Mouse (Mus musculus) lung, postnatal 36 days (tissue): ENCODE measurements at regions not wholly inside any gene's neighbourhood (a gene's known extent, or its start where the extent isn't known, plus 50 kb on each side); places are given as distances from the start of the nearest gene placed in this dataset.
A peak's percentile ranks its signal among the peaks of the same experiment; 100 is the strongest.

Experiments
- DNase-seq: peaks from one replicate; pipeline ENCODE4 v3.0.0; 2022; ENCODE audit warnings: mixed read lengths

DNA sequence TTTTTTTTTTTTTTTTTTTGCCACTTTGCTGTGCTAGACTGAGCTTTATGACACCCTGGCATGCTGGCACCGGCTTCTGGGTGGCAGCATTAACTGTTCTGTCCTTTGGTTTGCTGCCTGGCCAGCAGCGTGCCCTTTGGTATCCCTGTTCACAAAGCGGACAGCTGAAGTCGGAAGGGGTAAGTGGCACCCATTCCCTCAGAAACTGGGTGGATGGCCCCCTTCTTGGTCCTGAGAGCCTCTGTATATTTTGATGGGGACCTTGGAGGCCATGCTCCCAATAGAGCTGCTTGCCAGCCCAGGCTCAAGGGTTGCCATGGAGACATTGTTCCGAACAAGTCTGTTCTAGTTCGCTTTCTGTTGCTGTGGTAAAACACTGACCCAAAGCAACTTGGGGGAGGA, 143.9 kb upstream of the Tle3 start:
- DNase-seq = no peak

- no peak for DNase-seq
These were observed 141.9 kb upstream of the Tle3 start for GRCm38 (mm10) chr9:61230306-61230705.

DNA sequence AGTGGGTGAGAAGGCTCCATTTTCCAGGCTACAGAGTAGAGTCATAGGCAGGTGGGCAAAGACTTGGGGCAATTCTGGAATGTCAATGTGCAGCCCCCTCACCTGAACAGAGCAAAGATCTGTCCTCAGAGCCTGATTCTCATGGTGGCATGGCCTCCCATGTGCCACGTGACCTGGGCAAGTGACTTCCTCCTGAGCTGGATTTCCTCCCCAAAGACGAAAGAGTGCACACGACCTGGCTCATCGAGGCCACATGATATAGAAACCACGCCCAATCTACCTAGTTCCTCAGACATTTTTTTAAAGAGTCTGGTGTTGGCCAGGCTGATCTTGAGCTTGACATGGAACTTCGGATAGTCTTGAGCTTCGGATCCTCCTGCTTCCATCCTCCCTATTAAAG, 139.5 kb upstream of the Tle3 start:
- DNase-seq = no peak

- DNase-seq = no peak
These were observed 138.9 kb upstream of the Tle3 start for GRCm38 (mm10) chr9:61233251-61233650.

DNA sequence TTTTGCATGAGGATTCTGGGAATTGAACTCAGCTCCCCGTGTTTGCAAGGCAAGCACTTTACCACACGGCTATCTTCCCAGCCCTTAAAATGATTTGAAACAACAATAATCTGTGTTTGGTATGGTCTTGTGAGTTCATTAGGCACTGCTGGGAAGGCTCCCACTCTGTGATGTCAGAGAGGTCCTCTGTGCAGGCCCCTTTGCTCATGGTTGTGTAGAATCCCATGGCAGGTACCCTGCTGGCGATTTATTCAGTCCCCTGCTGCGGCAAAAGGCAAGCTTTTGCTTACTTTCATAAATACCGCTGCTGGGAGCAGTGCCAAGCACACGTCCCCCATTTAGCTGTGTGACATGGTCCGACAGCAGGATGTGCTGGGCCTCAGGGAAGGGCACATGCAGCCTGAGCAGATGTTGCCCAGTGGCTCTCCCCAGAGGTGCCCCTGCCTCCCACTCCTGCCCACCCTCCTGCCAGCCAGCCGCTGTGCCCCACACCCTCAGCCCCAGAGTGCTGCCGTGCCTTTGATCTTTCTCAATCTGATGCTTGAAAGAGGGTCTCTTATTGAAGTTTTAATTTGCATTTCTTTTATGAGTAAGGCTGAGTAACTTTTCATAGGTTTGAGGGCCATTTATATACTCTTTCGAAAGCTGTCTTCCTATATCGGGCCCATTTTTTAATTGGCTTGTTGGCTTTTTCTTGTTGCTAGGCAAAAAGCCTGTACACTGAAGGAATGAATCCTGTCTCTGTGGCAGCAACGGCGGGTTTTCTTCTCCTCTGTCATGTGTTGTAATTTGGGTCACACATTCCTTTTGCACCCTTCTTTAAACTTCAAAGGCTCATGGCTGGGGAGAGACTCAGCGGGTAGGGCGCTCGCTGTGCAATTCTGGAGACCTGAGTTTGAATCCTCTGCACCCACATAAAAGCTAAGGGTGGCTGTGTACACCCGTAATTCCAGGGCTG, 136.2 kb upstream of the Tle3 start:
- DNase-seq = no peak

DNA sequence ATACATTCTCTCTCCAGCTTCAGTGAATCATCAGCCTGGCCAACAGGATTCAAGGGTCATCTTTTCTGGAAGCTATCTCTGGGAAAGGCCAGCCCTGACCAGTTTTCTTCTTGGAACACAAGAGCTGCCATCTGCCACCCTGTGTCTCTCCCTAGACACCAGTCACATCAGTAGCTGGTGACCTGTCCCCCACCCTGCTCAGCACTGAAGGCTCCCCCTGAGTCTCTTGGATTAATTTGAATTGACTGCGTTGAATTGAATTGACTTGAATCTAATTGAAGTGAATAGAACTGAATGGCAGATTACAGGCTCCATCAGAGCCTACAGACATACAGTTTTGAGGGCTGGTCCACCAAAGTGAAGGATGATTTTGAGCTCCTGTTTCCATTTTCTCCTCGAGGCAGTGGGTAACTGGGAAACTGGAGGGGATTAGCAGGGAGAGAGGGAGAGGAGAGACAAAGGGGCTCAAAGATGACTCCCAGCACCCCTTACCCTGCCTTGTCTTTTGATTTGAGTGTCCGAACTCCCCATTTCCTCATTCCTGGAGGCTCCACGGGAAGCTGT, 133.4 kb upstream of the Tle3 start:
- DNase-seq = no peak

GRCm38 (mm10) chr9:61239328-61239727, 132.8 kb upstream of the Tle3 start:
- no peak for DNase-seq

DNA sequence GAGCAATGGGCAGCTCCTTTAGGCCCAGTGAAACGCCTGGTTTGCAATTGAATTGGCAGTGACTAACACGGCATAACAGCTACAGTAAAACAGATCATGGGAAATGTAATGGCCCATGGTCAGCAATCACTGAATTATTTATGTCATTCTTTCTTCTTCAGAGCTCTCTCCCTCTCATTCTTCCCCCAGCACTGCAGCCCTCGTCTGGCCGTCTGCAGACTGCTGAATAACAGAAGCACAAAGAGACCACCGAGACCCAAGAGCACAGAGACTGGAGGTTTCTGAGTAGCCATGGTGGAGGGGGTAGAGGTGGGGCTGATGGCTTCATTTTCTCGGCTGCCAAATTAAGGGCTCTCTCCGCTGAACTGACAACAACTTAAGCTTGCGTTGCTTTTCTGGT, 130.7 kb upstream of the Tle3 start:
- DNase-seq = no peak

DNA sequence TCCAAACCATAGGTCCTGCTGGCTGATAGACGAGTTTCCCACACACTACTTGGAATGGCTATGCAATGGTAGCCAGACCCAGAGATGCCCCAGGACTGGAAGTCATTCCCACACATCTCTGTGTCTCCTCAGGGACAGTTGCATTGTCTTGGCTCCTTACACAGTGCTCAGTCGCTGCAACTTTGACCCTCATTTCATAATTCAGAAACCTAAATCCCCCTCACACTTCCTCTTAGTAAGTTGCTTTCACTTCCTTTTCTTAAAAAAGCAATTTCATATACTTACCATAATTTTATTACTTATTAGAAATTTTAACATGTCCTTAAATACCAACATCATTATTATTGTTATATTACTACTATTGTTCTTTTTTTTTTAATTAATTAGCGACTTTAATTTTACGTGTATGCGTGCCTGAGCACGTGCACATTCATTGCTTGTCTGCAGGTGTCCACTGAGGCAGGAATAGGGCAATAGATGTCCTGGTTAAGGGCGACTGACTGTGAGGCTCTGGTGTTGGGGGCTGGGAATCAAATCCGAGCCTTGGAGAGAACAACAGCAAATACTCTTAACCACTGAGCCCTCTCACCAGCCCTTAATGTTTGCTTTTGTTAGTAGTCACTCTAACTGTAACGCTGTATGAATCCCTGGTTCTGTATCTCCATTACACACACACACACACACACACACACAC, 129.9 kb upstream of the Tle3 start:
- DNase-seq = peak; percentile 40

- no peak for DNase-seq
These were observed 128.9 kb upstream of the Tle3 start for GRCm38 (mm10) chr9:61243289-61243688.

GRCm38 (mm10) chr9:61249691-61250425, 122.3 kb upstream of the Tle3 start:
- DNase-seq = no peak

GRCm38 (mm10) chr9:61251606-61252005, 120.6 kb upstream of the Tle3 start:
- DNase-seq = peak; percentile 68

- DNase-seq = no peak
These were observed 118.4 kb upstream of the Tle3 start for GRCm38 (mm10) chr9:61253761-61254160.

DNA sequence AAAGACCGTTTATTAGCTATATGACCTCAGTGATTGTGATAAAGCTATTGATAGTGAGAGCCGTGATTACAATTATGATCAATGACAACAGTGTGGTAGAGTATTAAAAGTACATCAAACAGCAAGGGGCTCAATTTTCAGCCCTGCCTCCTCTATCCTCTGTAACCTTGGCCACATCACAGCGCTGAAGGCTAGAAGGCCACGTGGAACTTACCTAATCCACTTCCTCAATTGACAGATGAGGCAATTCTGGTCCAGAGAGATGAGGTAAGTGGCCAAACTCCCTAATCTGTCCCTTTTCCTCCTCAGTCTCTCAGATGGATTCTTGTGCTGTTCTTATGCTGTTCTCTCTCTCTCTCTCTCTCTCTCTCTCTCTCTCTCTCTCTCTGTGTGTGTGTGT, 114.7 kb upstream of the Tle3 start:
- DNase-seq = peak; percentile 54

DNA sequence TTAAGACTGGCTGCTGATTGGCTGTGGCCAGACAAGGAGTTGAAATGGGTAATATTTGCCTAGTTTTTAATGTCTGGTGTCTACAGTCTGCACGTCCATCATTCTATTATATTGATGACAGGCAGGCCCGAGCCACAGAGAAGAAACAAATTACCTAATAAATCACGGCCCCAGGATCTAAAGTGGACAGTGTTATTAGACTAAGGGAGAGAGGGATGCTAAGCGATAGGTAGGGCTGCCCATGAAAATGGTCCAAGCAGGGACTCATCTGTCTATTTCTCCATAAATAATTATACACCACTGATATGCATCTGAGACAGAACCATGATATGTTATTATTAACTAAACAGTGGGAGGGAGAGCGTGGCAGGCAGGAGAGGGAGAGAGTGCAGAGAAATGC, 114.1 kb upstream of the Tle3 start:
- no peak for DNase-seq

DNA sequence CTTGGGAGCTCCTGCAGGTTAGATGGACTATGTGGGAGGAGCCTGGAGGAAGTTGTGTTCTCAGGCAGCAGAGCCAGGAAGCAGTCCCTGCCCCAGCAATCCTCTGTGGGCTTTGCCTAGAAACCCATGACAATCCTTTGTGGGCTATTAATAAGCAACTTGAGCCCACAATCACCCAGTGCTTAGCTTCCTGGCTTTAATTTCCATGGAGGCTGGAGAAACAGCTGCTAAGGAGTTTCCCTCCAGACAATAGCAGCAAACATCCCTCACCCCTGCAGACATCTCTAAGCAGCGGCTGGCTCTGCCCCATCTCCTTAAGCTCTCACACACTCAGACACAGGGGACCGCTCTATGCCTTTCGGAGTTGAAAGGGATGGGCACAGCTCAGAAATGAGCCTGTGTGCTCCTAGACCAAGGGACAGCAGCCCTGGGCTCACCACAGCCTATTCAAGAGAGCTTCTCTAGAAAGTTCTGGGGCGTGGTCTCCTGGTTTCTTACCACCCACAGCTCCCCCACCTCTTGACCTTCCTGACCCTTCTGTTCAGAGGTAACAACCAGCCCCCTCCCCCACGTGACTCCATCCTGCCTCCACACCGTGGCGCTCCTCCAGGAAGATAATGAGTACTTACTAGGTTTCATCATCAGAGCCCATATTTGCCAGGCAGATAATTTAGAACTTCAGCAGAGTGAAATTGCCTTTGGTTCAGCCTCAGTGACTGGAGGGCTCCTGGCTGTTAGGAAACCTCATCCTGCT, 112.6 kb upstream of the Tle3 start:
- no peak for DNase-seq

DNA sequence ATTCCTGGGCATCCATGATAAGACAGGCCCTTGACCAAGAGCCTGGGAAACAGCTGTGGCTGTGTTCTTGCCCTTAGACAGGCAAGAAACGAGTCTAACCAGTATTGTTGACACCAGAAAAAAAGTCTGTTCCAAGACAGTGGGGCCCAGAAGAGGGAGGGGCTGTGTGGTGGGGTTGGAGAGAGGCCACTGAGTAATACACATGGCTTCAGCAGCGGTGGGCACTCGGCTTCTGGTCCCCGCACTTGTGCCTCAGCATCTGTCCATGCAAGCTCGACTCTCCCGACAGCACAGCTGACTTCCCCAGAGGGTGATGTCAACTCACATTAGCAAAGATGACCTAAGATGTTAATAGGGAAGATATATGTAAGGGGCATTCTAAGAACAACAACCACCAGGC, 110.9 kb upstream of the Tle3 start:
- DNase-seq = no peak

DNA sequence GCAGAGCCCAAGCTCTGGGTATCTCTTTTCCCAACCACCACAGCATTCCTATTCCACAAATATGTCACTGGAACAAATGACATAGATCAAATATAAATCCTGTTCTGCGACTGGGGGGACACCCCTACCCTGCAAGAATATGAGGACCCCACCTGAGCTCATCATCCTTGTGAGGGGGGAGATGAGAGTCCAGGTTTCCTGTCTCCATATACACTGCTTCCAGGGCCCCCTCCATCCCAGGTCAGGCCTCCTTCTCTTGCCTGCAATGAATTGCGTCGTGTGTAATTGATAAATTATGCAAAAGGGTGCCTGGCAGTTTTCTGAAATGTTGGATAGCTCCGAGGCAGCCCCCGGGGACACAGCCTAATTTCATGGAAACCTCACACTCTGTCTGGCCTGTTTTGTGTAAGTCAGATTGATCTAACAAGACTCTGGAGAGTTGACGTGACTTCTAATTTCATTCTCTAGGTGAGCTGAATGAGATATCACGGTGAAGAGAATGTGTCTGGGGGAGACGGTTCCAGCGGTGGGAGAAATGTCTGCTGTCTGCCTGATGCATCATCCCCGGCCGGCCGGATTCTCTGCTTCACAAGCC, 110.3 kb upstream of the Tle3 start:
- DNase-seq = no peak

- no peak for DNase-seq
These were observed 108.8 kb upstream of the Tle3 start for GRCm38 (mm10) chr9:61263335-61263734.

GRCm38 (mm10) chr9:61265466-61265865, 106.7 kb upstream of the Tle3 start:
- DNase-seq = no peak

DNA sequence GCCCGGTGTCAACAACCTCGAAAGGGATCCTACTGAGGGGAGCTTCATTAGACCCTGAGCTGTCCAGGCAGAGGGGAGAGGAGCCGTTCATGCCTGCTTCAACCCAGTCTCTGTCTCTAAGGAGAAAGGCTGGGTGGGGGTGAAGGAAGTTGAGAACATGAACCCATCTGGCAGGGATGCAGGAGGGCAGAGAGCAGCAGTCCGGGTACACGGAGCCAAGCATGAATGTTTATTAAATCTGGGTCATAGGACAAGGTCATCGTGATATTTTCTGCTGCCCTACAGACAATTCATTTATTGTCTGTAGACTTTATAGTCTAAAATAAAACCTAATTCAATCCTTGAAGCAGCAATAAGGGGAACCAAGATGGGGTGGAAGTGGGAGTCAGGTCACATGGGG, 105.2 kb upstream of the Tle3 start:
- no peak for DNase-seq

GRCm38 (mm10) chr9:61267541-61267940, 104.6 kb upstream of the Tle3 start:
- DNase-seq = no peak
